Mouse (Mus musculus) embryonic fibroblast, embryonic 13.5 days (primary cell): ENCODE measurements around the gene Zfp64.

Experiments used
- CTCF ChIP-seq: IDR thresholded peaks from 2 replicates; pipeline ENCODE4 v1.5.1; 2011; ENCODE audit warnings: mild to moderate bottlenecking, control low read depth, low read length, moderate library complexity, borderline replicate concordance; ENCODE audit not compliant: insufficient read depth
- POLR2A ChIP-seq: IDR thresholded peaks from 2 replicates; pipeline ENCODE4 v1.6.1; 2011; ENCODE audit warnings: low read depth, mild to moderate bottlenecking, control low read depth, low read length, moderate library complexity

DNA sequence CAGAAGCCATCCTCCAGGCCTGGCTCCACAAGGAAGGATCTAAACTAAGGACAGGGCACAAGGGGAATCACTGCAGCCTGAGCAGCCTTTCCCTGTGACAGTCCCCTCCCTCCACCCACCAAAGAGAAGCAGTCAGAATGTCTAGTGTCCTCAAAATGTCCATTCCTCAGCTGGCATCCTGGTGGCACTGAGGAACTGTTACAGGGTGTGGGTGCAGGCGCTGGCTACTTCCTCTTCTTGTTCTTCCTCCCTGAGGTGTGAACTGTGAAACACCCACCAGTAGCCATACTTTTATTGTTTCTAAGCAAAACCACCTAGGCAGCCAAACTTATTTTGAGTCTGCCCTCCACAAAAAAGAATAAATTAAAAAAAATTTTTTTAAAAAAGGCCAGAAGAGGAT lies 72.4 kb downstream of the Zfp64 start:
- no peak for TF ChIP-seq CTCF
- TF ChIP-seq POLR2A = no peak
